Mouse (Mus musculus) erythroblast, embryonic 14.5 days (primary cell): ENCODE data around the gene Tmem128.

ENCODE experiments used
- GATA1 ChIP-seq: IDR thresholded peaks from 2 replicates; pipeline ENCODE4 v1.6.1; 2012; ENCODE audit warnings: low read length, inconsistent platforms, mixed read lengths
- TAL1 ChIP-seq: IDR thresholded peaks from 3 replicates; pipeline ENCODE4 v1.6.1; 2012; ENCODE audit warnings: low read length, inconsistent platforms, mixed read lengths

DNA sequence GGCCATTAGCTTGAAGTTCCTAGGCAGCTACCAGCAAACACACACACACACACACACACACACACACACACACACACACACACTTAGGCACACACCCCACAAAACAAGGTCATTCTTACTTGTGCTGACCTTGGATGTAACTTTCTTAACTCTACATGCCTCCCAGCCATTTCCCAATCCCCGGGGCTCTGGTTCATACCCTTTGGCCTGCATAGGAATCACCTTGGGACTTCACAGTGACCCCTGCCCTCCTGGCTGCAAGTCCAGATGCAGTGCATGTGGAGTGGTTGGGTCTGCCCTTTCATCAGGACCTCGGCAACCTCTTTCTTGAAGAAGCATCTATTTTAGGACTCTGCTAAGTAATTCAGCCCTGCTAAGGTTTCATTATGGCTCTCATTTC lies 45.3 kb downstream of the Tmem128 start:
- TF ChIP-seq GATA1 = no peak
- no peak for TF ChIP-seq TAL1
